ENCODE assay signal across 22 mouse cellular contexts in genomic region chr13:43900115-43900514, GRCm38 (mm10).
DNase-seq lines count a peak whose midpoint lies in the region; ATAC-seq and TF ChIP-seq lines count a peak whose summit lies in the region.
"Had no signal": no experiment of that assay in that cellular context is flagged by ENCODE, and none has a peak within 500 bp of the region (broad histone marks: within the 10 kb centered on the region; RNA-seq: fewer than 3 reads in every experiment).

No protein-coding gene starts in this region.

- no peaks in the 10 kb centered on the region for H3K36me3 ChIP-seq in hindbrain, postnatal 0 days (ENCODE audit: insufficient read depth, low read length)
- H3K36me3 ChIP-seq in hindbrain, embryonic 12.5 days, result no peaks in the 10 kb centered on the region
- H3K36me3 ChIP-seq: embryonic facial prominence, embryonic 12.5 days; G1E; heart, embryonic 10.5 days; kidney, embryonic 15.5 days; limb, embryonic 10.5 days; neural tube, embryonic 15.5 days had no signal

- no peaks in the 10 kb centered on the region for H3K27me3 ChIP-seq in hindbrain, postnatal 0 days (ENCODE audit: insufficient read depth, low read length)
- H3K27me3 ChIP-seq in hindbrain, embryonic 12.5 days, result no peaks in the 10 kb centered on the region; the same call in 1 of the 2 replicates
- H3K27me3 ChIP-seq: embryonic facial prominence, embryonic 12.5 days; kidney, embryonic 15.5 days; neural tube, embryonic 15.5 days had no signal

- peak; percentile 46 for DNase-seq in hindbrain, postnatal 0 days (ENCODE audit: low spot score)
- peak; percentile 97 for DNase-seq in brain, adult 2 months (ENCODE audit: low read depth, low spot score)
- peak; percentile 86 to 92 for DNase-seq in cerebellum, adult 18-20 months
- peak; percentile 81 to 91 for DNase-seq in cerebellum, postnatal 14 days
- DNase-seq in yolk sac, embryonic 10.5 days (ENCODE audit: low spot score), result no peak
- no peak for DNase-seq in embryo, embryonic 11 days
- DNase-seq: adrenal gland, adult 8-10 months; kidney, postnatal 4 days; layer of hippocampus, adult 9-11 months; thymus, adult 2 months had no signal

- H3K4me2 ChIP-seq in hindbrain, postnatal 0 days (ENCODE audit: low read depth, low read length), result no peak overlapping the region
- H3K4me2 ChIP-seq in hindbrain, embryonic 12.5 days (replicated peaks), result no peak overlapping the region
- H3K4me2 ChIP-seq: embryonic facial prominence, embryonic 12.5 days; kidney, embryonic 15.5 days; midbrain, embryonic 11.5 days; neural tube, embryonic 15.5 days had no signal

- no peak for TF ChIP-seq CTCF in hindbrain, postnatal 0 days (IDR thresholded peaks at IDR 0.05; ENCODE audit: low read depth)

- WGBS in hindbrain, postnatal 0 days, result 66% methylated on average over 2 of the region's 2 CpGs
- 88% methylated on average over 2 of the region's 2 CpGs for WGBS in hindbrain, embryonic 12.5 days

- H3K9me3 ChIP-seq in hindbrain, postnatal 0 days (ENCODE audit: low read length), result no peaks in the 10 kb centered on the region
- no peaks in the 10 kb centered on the region for H3K9me3 ChIP-seq in hindbrain, embryonic 12.5 days (replicated peaks)
- H3K9me3 ChIP-seq: embryonic facial prominence, embryonic 12.5 days; G1E; heart, embryonic 10.5 days; kidney, embryonic 15.5 days; limb, embryonic 10.5 days; neural tube, embryonic 15.5 days had no signal

- no peak overlapping the region for H3K9ac ChIP-seq in hindbrain, postnatal 0 days (replicated peaks; ENCODE audit: low read length)
- H3K9ac ChIP-seq in hindbrain, embryonic 12.5 days, result no peak overlapping the region
- H3K9ac ChIP-seq: embryonic facial prominence, embryonic 12.5 days; kidney, embryonic 15.5 days; neural tube, embryonic 15.5 days had no signal

- no peak overlapping the region for H3K4me3 ChIP-seq in hindbrain, postnatal 0 days (ENCODE audit: low read length)
- H3K4me3 ChIP-seq in hindbrain, embryonic 12.5 days, result no peak overlapping the region
- H3K4me3 ChIP-seq: embryonic facial prominence, embryonic 12.5 days; heart, embryonic 10.5 days; kidney, embryonic 15.5 days; left cerebral cortex, adult 2 months; limb, embryonic 10.5 days; neural tube, embryonic 15.5 days had no signal

- 0 out of 2 replicates have a peak, but pooled peaks have one; percentile 18 for ATAC-seq in hindbrain, postnatal 0 days
- no peak for ATAC-seq in hindbrain, embryonic 12.5 days (ENCODE audit: low FRiP score)
- ATAC-seq: activated CD4-positive, CD25-positive, alpha-beta regulatory T cell, adult 4 months; intestine, postnatal 0 days had no signal

- H3K4me1 ChIP-seq in hindbrain, postnatal 0 days (ENCODE audit: insufficient read depth, low read length), result peaks cover 12% of the 10 kb centered on the region
- H3K4me1 ChIP-seq in hindbrain, embryonic 12.5 days, result peaks cover 5% of the 10 kb centered on the region; the same call in 1 of the 2 replicates
- H3K4me1 ChIP-seq: embryonic facial prominence, embryonic 12.5 days; heart, embryonic 10.5 days had no signal

- H3K27ac ChIP-seq in hindbrain, postnatal 0 days, result no peak overlapping the region; the same call in 1 of the 2 replicates
- no peak overlapping the region for H3K27ac ChIP-seq in hindbrain, embryonic 12.5 days
- H3K27ac ChIP-seq: embryonic facial prominence, embryonic 12.5 days; heart, embryonic 10.5 days; kidney, embryonic 15.5 days; left cerebral cortex, adult 2 months; limb, embryonic 10.5 days; neural tube, embryonic 15.5 days; stomach, postnatal 0 days had no signal

Comparison
In these comparisons a context has a peak if more than half of its experiments do, and no peak if none do; other contexts are left out.
1. DNase-seq: peak in hindbrain, postnatal 0 days (single experiment), brain, adult 2 months (single experiment), cerebellum, adult 18-20 months (2 of 2) and cerebellum, postnatal 14 days (2 of 2); none in yolk sac, embryonic 10.5 days (single experiment) and embryo, embryonic 11 days (single experiment).